Mouse (Mus musculus) cerebral cortex, adult 2 months (tissue): ENCODE data around the gene Gckr.

Experiments
- WGBS: fragments of 180-500 bp; shearing (Covaris S2); methylation state at CpG from one replicate; pipeline ENCODE4 v1.1.7; 2018; 5-methylcytosine and 5-hydroxymethylcytosine counted together

Gckr gene

GRCm38 (mm10) chr5:31297047-31297757, at the start of gene Gckr:
Gene Gckr (plus strand): TSS chr5:31297443.
- WGBS: 81% methylated on average over 13 of the region's 13 CpGs

- WGBS: 67% methylated on average over 4 of the region's 4 CpGs
These were observed 46.5 kb upstream of the Gckr start for GRCm38 (mm10) chr5:31250716-31251115.

GRCm38 (mm10) chr5:31251541-31252101, 45.6 kb upstream of the Gckr start, which contains the start of gene Krtcap3:
Gene Krtcap3 (plus strand): TSS chr5:31251691.
- 34% methylated on average over 47 of the region's 47 CpGs for WGBS

- 67% methylated on average over 10 of the region's 10 CpGs for WGBS
These were observed 45.1 kb upstream of the Gckr start for GRCm38 (mm10) chr5:31252151-31252550.

- 85% methylated on average over 16 of the region's 16 CpGs for WGBS
These were observed 44.3 kb upstream of the Gckr start for GRCm38 (mm10) chr5:31252795-31253545.

- 86% methylated on average over 8 of the region's 8 CpGs for WGBS
These were observed 43.4 kb upstream of the Gckr start for GRCm38 (mm10) chr5:31253806-31254205.

GRCm38 (mm10) chr5:31254452-31254851, 42.8 kb upstream of the Gckr start:
- WGBS: 75% methylated on average over 7 of the region's 7 CpGs

- 85% methylated on average over 8 of the region's 8 CpGs for WGBS
These were observed 42.3 kb upstream of the Gckr start for GRCm38 (mm10) chr5:31254901-31255300.

GRCm38 (mm10) chr5:31255381-31255780, 41.9 kb upstream of the Gckr start:
- 91% methylated on average over 2 of the region's 2 CpGs for WGBS

GRCm38 (mm10) chr5:31255971-31256370, 41.3 kb upstream of the Gckr start:
- 32% methylated on average over 2 of the region's 2 CpGs for WGBS

- WGBS: 87% methylated on average over 11 of the region's 11 CpGs
These were observed 39.6 kb upstream of the Gckr start for GRCm38 (mm10) chr5:31257616-31258015.

- 83% methylated on average over 7 of the region's 7 CpGs for WGBS
These were observed 31.1 kb upstream of the Gckr start for GRCm38 (mm10) chr5:31266101-31266500.

GRCm38 (mm10) chr5:31267686-31268085, 29.6 kb upstream of the Gckr start:
- WGBS: 73% methylated on average over 6 of the region's 6 CpGs

GRCm38 (mm10) chr5:31273018-31273417, 24.2 kb upstream of the Gckr start:
- 54% methylated on average over 6 of the region's 6 CpGs for WGBS

GRCm38 (mm10) chr5:31279245-31279988, 17.8 kb upstream of the Gckr start:
- 80% methylated on average over 20 of the region's 20 CpGs for WGBS

GRCm38 (mm10) chr5:31288225-31288624, 9.0 kb upstream of the Gckr start:
- 62% methylated on average over 4 of the region's 4 CpGs for WGBS

- 31% methylated on average over 3 of the region's 3 CpGs for WGBS
These were observed 8.6 kb upstream of the Gckr start for GRCm38 (mm10) chr5:31288655-31289054.

- WGBS: 81% methylated on average over 3 of the region's 3 CpGs
These were observed 7.5 kb upstream of the Gckr start for GRCm38 (mm10) chr5:31289626-31290230.

- 1% methylated on average over 45 of the region's 45 CpGs for WGBS
These were observed 6.5 kb upstream of the Gckr start, which contains the start of gene Ift172 for GRCm38 (mm10) chr5:31290521-31291360. Gene Ift172 (minus strand): TSS chr5:31291116.

GRCm38 (mm10) chr5:31291361-31291688, 5.9 kb upstream of the Gckr start:
- under 1% methylated on average over 9 of the region's 9 CpGs for WGBS
